Mouse (Mus musculus) cortical plate, adult 2 months (tissue): ENCODE data around the gene Has3.
"Not testable (repeated sequence)": the region's sequence is repeated elsewhere in the genome, so short reads cannot be mapped to it uniquely, and the experiment has no call there.

Experiments
- CTCF ChIP-seq: fragments of 200-500 bp; IDR thresholded peaks from 2 replicates; pipeline ENCODE4 v1.5.1; 2011; ENCODE audit warnings: mild to moderate bottlenecking, control low read depth, low read length; ENCODE audit not compliant: insufficient read depth; ENCODE audit errors: extremely low read depth
- POLR2A ChIP-seq: fragments of 200-500 bp; IDR thresholded peaks from 2 replicates; pipeline ENCODE4 v1.6.1; 2011; ENCODE audit warnings: mild to moderate bottlenecking, low read length, control low read depth; ENCODE audit not compliant: insufficient read depth; ENCODE audit errors: extremely low read depth

- TF ChIP-seq CTCF, POLR2A: not testable (repeated sequence)
Observed at GRCm38 (mm10) chr8:106884826-106885400, 14.9 kb downstream of the Has3 start.
